Mouse (Mus musculus) ES-E14 (cell line): ENCODE measurements around the gene Grm1.

ENCODE experiments used
- CHD2 ChIP-seq: IDR thresholded peaks from 2 replicates; pipeline ENCODE4 v1.6.1; 2014; ENCODE audit warnings: mild to moderate bottlenecking, low read depth, low read length, inconsistent platforms
- HCFC1 ChIP-seq: IDR thresholded peaks from 2 replicates; pipeline ENCODE4 v1.6.1; 2012; ENCODE audit warnings: low read length, inconsistent platforms, borderline replicate concordance; ENCODE audit not compliant: insufficient read depth
- MAFK ChIP-seq: IDR thresholded peaks from 2 replicates; pipeline ENCODE4 v1.6.1; 2014; ENCODE audit warnings: mild to moderate bottlenecking, low read depth, low read length, inconsistent platforms; ENCODE audit not compliant: insufficient read depth
- ZC3H11A ChIP-seq: IDR thresholded peaks from 2 replicates; pipeline ENCODE4 v1.6.1; 2012; ENCODE audit warnings: low read depth, mild to moderate bottlenecking, inconsistent platforms, low read length, borderline replicate concordance
- ZNF384 ChIP-seq: IDR thresholded peaks from 2 replicates; pipeline ENCODE4 v1.6.1; 2012; ENCODE audit warnings: low read depth, low read length, inconsistent platforms

- TF ChIP-seq ZNF384 (no peak), MAFK (no peak), HCFC1 (no peak), CHD2 (no peak), ZC3H11A (no peak)
Measured at GRCm38 (mm10) chr10:10708031-10708430, 374.1 kb downstream of the Grm1 start.
